Comparison of ENCODE assay signal across 9 mouse cellular contexts in the genomic region with DNA sequence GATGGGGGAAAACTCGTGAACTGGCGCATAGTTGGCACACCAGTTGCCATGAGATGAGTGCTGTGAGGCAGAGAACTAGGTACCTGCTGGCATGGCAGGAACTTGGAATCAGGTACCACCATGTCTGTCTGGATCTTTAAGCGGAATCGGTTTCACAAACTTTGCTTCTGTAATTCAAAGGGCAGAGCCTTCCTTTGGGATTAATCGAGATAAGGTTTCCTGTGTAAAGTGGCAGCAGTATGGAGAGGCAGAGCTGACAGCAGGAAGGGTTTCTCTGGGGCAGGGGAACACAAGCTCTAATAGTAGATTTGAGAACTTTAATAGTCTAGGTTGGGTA. TPM values are rescaled to one million over a fixed set of nuclear protein-coding genes. Genes with fewer than 3 reads are reported as not detected.
DNase-seq lines count a peak whose midpoint lies in the region; ATAC-seq and TF ChIP-seq lines count a peak whose summit lies in the region.
"Had no signal": no experiment of that assay in that cellular context is flagged by ENCODE, and none has a peak within 500 bp of the region (broad histone marks: within the 10 kb centered on the region; RNA-seq: fewer than 3 reads in every experiment).

No protein-coding gene starts in this region.

- peak overlapping the region; percentile 47 for H3K9ac ChIP-seq in lung, postnatal 0 days (replicated peaks; ENCODE audit: low read depth)
- peak overlapping the region; percentile 80 for H3K9ac ChIP-seq in embryonic facial prominence, embryonic 14.5 days (ENCODE audit: low read depth, low read length)
- peak overlapping the region; percentile 79 for H3K9ac ChIP-seq in intestine, embryonic 16.5 days (ENCODE audit: low read depth, low read length)
- peak overlapping the region; percentile 47 for H3K9ac ChIP-seq in neural tube, embryonic 14.5 days (replicated peaks; ENCODE audit: low read depth, low read length)

- no peaks in the 10 kb centered on the region for H3K36me3 ChIP-seq in lung, postnatal 0 days (ENCODE audit: insufficient read depth, low read length)
- peaks cover 17% of the 10 kb centered on the region for H3K36me3 ChIP-seq in embryonic facial prominence, embryonic 14.5 days (ENCODE audit: control insufficient read depth, insufficient read depth, low read length)
- no peaks in the 10 kb centered on the region; the same call in 1 of the 2 replicates for H3K36me3 ChIP-seq in intestine, embryonic 16.5 days (ENCODE audit: control insufficient read depth, insufficient read depth, low read length)
- peaks cover 6% of the 10 kb centered on the region; the same call in 1 of the 2 replicates for H3K36me3 ChIP-seq in neural tube, embryonic 14.5 days (ENCODE audit: control insufficient read depth, insufficient read depth, low read length)

- H3K27ac ChIP-seq in lung, postnatal 0 days (ENCODE audit: low read length): peak overlapping the region; percentile 43; the same call in 1 of the 2 replicates
- H3K27ac ChIP-seq in embryonic facial prominence, embryonic 14.5 days (replicated peaks; ENCODE audit: low read depth, low read length): no peak overlapping the region
- H3K27ac ChIP-seq in intestine, embryonic 16.5 days (ENCODE audit: low read length): no peak overlapping the region; the same call in 1 of the 2 replicates
- no peak overlapping the region for H3K27ac ChIP-seq in neural tube, embryonic 14.5 days (ENCODE audit: low read depth, low read length)

- peak overlapping the region; percentile 73 for H3K4me2 ChIP-seq in lung, postnatal 0 days (replicated peaks; ENCODE audit: low read depth, low read length)
- H3K4me2 ChIP-seq in embryonic facial prominence, embryonic 14.5 days (ENCODE audit: low read depth, low read length): peak overlapping the region; percentile 92
- peak overlapping the region; percentile 75 for H3K4me2 ChIP-seq in intestine, embryonic 16.5 days (ENCODE audit: low read depth, low read length)
- H3K4me2 ChIP-seq in neural tube, embryonic 14.5 days (ENCODE audit: low read depth, low read length): peak overlapping the region; percentile 55

- no peak for TF ChIP-seq EP300 in lung, postnatal 0 days (IDR thresholded peaks at IDR 0.05)

- TF ChIP-seq CTCF in lung, postnatal 0 days (IDR thresholded peaks at IDR 0.05): no peak

- DNase-seq in lung, postnatal 0 days (ENCODE audit: low spot score): no peak
- no peak for DNase-seq in lung, adult 18-20 months
- DNase-seq in embryonic facial prominence, embryonic 14.5 days (ENCODE audit: low spot score): no peak
- DNase-seq in urinary bladder, postnatal 25 days (ENCODE audit: low spot score): no peak
- no peak for DNase-seq in urinary bladder, postnatal 14 days (ENCODE audit: low spot score)
- no peak for DNase-seq in layer of hippocampus, postnatal 14 days (ENCODE audit: low spot score in 2 of 2)

- WGBS in lung, postnatal 0 days: 0% methylated on average over 5 of the region's 5 CpGs
- WGBS in embryonic facial prominence, embryonic 14.5 days: 1% methylated on average over 5 of the region's 5 CpGs
- WGBS in intestine, embryonic 16.5 days: 0% methylated on average over 5 of the region's 5 CpGs
- 3% methylated on average over 5 of the region's 5 CpGs for WGBS in neural tube, embryonic 14.5 days

- no peaks in the 10 kb centered on the region for H3K9me3 ChIP-seq in lung, postnatal 0 days (ENCODE audit: low read length)
- no peaks in the 10 kb centered on the region for H3K9me3 ChIP-seq in embryonic facial prominence, embryonic 14.5 days (ENCODE audit: control insufficient read depth, low read length)
- H3K9me3 ChIP-seq in intestine, embryonic 16.5 days (ENCODE audit: control insufficient read depth, low read length): no peaks in the 10 kb centered on the region
- H3K9me3 ChIP-seq in neural tube, embryonic 14.5 days (ENCODE audit: control insufficient read depth, low read length): no peaks in the 10 kb centered on the region

- H3K27me3 ChIP-seq in lung, postnatal 0 days (replicated peaks; ENCODE audit: insufficient read depth, low read length): no peaks in the 10 kb centered on the region
- H3K27me3 ChIP-seq in embryonic facial prominence, embryonic 14.5 days (replicated peaks; ENCODE audit: control insufficient read depth, insufficient read depth, low read length): no peaks in the 10 kb centered on the region
- H3K27me3 ChIP-seq in intestine, embryonic 16.5 days (replicated peaks; ENCODE audit: control insufficient read depth, insufficient read depth, low read length): no peaks in the 10 kb centered on the region
- no peaks in the 10 kb centered on the region for H3K27me3 ChIP-seq in neural tube, embryonic 14.5 days (ENCODE audit: control insufficient read depth, insufficient read depth, low read length)

- H3K4me3 ChIP-seq in lung, postnatal 0 days (ENCODE audit: low read depth, low read length): peak overlapping the region; percentile 56
- peak overlapping the region; percentile 61 for H3K4me3 ChIP-seq in embryonic facial prominence, embryonic 14.5 days (ENCODE audit: low read depth, low read length)
- peak overlapping the region; percentile 71 for H3K4me3 ChIP-seq in intestine, embryonic 16.5 days (ENCODE audit: low read length)
- H3K4me3 ChIP-seq in neural tube, embryonic 14.5 days (ENCODE audit: low read depth, low read length): peak overlapping the region; percentile 61

- ATAC-seq in lung, postnatal 0 days: no peak
- ATAC-seq in embryonic facial prominence, embryonic 14.5 days (ENCODE audit: low read depth): no peak
- no peak for ATAC-seq in intestine, embryonic 16.5 days
- ATAC-seq in neural tube, embryonic 14.5 days (ENCODE audit: low read depth): 0 out of 2 replicates have a peak, but pooled peaks have one; percentile 15

- peaks cover 2% of the 10 kb centered on the region; the same call in 1 of the 2 replicates for H3K4me1 ChIP-seq in lung, postnatal 0 days (ENCODE audit: insufficient read depth, low read depth, low read length)
- peaks cover 11% of the 10 kb centered on the region; the same call in 1 of the 2 replicates for H3K4me1 ChIP-seq in embryonic facial prominence, embryonic 14.5 days (ENCODE audit: control insufficient read depth, insufficient read depth, low read length)
- peaks cover 19% of the 10 kb centered on the region for H3K4me1 ChIP-seq in intestine, embryonic 16.5 days (ENCODE audit: control insufficient read depth, insufficient read depth, low read length)
- H3K4me1 ChIP-seq in neural tube, embryonic 14.5 days (ENCODE audit: control insufficient read depth, insufficient read depth, low read length): peaks cover 19% of the 10 kb centered on the region

RNA-seq across cellular contexts. Expression of a gene that starts 5.7 kb away (rescaled TPM):
- polyA plus RNA-seq in lung, postnatal 0 days (2015; fragmentation: Nextera tagmentation; extraction: Ambion mirVana): 0.75 and 1.3 TPM in 2 replicates
- polyA plus RNA-seq in embryonic facial prominence, embryonic 14.5 days (2014; fragmentation: Nextera tagmentation; extraction: Ambion mirVana): 0.12 and 0.22 TPM in 2 replicates
- 0.37 and 0.73 TPM in 2 replicates for polyA plus RNA-seq in intestine, embryonic 16.5 days (2015; fragmentation: Nextera tagmentation; extraction: Ambion mirVana)
- polyA plus RNA-seq in neural tube, embryonic 14.5 days (2014; fragmentation: Nextera tagmentation; extraction: Ambion mirVana): 0.16 TPM in 1 of 2 replicates, not detected in the other
- total RNA-seq in layer of hippocampus, postnatal 14 days (2021): not detected
- total RNA-seq: common myeloid progenitor, adult 5-6 weeks had no signal

RNA-seq across cellular contexts. Expression of a gene that starts 6.6 kb away (rescaled TPM):
- 26.5 and 30.9 TPM in 2 replicates for polyA plus RNA-seq in lung, postnatal 0 days (2015; fragmentation: Nextera tagmentation; extraction: Ambion mirVana)
- polyA plus RNA-seq in embryonic facial prominence, embryonic 14.5 days (2014; fragmentation: Nextera tagmentation; extraction: Ambion mirVana): 65.5 and 72.7 TPM in 2 replicates
- 46.3 and 49.1 TPM in 2 replicates for polyA plus RNA-seq in intestine, embryonic 16.5 days (2015; fragmentation: Nextera tagmentation; extraction: Ambion mirVana)
- 155 and 160 TPM in 2 replicates for polyA plus RNA-seq in neural tube, embryonic 14.5 days (2014; fragmentation: Nextera tagmentation; extraction: Ambion mirVana)
- total RNA-seq in layer of hippocampus, postnatal 14 days (2021): 100 to 1,000 TPM; 352 to 359 TPM

RNA-seq across cellular contexts. Expression of a gene that starts 10.2 kb away (rescaled TPM):
- 9.0 and 9.5 TPM in 2 replicates for polyA plus RNA-seq in lung, postnatal 0 days (2015; fragmentation: Nextera tagmentation; extraction: Ambion mirVana)
- 14.5 and 14.8 TPM in 2 replicates for polyA plus RNA-seq in embryonic facial prominence, embryonic 14.5 days (2014; fragmentation: Nextera tagmentation; extraction: Ambion mirVana)
- 15.3 and 16.2 TPM in 2 replicates for polyA plus RNA-seq in intestine, embryonic 16.5 days (2015; fragmentation: Nextera tagmentation; extraction: Ambion mirVana)
- polyA plus RNA-seq in neural tube, embryonic 14.5 days (2014; fragmentation: Nextera tagmentation; extraction: Ambion mirVana): 16.3 and 16.8 TPM in 2 replicates
- 10 to 100 TPM in 1 of 2 experiments, 1 to 10 TPM in 1; 9.2 to 10.7 TPM for total RNA-seq in layer of hippocampus, postnatal 14 days (2021)
